Mouse (Mus musculus) embryo, embryonic 10.5 days (tissue): Measurements from ENCODE around the gene Wars2.

Experiments
- DNase-seq: peaks from one replicate; pipeline ENCODE4 v3.0.0-alpha.2; 2015; ENCODE audit warnings: low spot score

Wars2 gene

DNA sequence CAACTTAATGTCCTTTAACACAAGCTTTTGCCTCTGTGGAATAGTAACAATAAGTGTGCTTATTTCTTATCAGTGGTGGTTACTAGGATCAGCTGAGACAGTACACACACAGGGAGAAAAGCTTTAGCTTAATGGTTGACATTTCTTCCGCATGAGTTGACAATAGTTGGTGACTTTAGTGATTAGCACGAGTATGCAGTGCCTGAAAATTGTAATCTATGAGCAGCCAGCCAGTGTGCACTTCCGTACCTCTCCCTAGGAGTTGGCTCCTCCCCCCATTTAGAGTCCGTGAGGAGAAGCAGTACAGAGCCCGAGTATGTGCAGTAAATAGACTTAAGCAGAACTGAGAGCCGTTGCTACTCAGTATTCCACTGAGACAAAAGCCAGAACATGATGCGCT is 123.8 kb downstream of the Wars2 start:
- no peak for DNase-seq

DNA sequence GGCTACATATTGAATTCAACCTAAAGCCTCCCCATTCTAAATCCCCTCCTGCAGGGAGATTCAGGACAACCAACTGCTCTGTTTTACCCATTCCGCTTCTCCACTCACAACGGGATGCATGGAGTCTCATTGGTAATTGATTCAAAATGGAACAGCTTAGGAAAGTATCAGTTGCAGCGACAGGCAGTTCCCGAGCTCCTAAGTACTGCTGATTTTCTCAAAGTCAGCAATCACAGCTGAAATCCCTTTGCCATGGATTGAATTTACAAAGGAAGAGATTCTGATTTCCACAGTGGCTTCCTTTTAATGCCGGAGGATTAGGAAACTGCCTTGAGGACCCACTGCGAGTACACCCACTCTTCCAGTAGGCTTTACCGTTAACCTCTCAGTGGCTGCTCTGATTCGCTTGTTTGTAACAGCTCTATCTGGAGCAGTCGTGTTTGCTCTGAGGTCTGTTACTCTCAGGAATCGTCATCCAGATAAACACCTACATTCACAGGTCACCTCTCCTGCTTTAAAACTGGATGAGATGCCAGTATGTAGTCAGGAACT is 126.0 kb downstream of the Wars2 start:
- DNase-seq, result no peak

DNA sequence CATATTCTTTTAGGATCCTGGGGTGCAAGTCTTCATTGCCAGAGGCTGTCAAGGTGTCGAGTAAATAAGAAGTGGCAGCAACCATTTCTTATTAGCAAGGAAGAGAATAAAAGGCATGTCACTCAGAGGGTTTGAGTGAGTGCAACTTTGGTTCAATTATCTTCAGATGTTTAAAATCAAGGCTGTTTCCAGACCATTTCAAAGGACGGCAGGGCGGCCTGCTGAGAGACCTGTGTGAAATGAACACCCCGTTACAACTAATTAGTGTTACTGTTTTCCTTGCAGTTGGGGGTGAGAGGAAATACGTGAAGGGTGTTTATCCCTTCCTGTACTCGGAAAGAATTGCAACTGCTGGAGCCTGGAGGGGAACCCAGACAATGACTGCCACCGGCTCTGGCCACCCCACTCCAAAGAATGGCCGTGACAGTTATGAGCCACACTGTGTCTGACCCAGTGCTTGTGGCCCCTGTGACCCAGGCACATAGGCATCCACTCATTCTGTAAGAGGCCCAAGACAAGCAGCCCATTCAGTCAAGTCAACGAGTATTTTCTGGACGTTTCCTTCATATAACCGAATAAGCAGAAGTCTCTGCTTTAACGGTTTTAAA is 137.2 kb downstream of the Wars2 start:
- peak; percentile 45 for DNase-seq

DNA sequence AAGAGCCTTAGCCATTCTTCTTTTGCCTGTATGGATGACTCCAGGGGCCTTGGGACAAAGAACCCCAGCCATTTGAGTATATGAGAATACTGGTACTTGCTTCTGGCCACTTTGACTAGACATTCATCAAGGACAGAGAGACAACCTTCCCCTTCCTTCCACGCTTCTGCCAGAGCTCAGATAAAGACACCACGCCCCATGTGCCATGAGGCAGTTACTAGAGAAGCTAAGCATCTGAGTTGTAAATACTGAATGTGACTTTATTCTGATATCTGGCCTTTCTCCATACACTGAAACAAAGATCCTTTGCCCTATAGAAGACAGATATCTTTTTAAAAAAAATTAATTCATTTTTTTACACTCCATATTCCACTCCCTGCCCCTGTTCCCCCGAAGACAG is 138.8 kb downstream of the Wars2 start:
- DNase-seq, result no peak

DNA sequence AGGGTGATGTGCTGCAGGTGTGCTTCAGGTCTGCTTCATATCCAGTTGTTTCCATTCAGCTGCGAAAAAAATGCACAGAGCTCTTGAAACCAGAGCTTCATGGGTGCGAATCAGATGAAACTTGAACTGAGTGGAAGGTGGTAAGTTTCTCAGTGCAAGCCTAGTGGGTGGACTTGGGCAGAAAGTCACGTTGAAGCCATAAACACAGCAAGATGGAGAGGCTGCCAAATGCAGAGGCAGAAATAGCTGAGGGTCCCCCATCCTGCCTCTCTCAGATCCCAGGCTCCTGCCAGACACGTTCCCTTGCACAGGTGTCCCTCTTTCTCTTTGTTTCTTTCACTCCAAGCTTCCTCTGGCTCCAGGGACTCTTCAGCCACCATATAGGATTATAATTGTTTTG is 140.6 kb downstream of the Wars2 start:
- no peak for DNase-seq

DNA sequence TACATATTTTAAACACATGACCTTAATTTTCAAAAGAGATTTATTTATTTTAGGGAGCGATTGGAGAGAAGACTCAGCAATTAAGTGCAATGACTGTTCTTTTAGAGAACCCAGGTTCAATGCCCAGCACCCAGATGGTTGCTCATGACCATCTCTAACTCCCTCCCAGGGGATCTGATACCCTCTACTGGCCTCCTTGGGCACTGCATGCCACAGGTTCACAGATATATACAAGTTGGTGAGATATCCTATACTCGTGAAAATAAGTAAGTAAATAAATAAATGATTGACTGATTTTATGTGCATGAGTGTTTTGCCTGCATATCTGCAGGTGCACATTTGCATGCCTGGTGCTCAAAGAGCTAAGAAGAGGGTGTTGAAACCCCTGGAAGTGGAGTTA is 147.4 kb downstream of the Wars2 start:
- DNase-seq, result peak; percentile 24
